Mouse (Mus musculus) kidney, embryonic 16.5 days (tissue): ENCODE measurements at regions not wholly inside any gene's neighbourhood (a gene's known extent, or its start where the extent isn't known, plus 50 kb on each side); places are given as distances from the start of the nearest gene placed in this dataset.

ENCODE experiments used
- ATAC-seq: fragments of 200-750 bp; cut with Nextera tagmentation; 2 replicates; pipeline ENCODE4 v1.8.0; 2017; ENCODE audit warnings: moderate TSS enrichment; ENCODE audit not compliant: low FRiP score, low TSS enrichment
- H3K27ac ChIP-seq: fragments of 300-500 bp; sonication (generic); 2 replicates; pipeline ENCODE4 v1.5.1; 2014; ENCODE audit warnings: low read length
- H3K27me3 ChIP-seq: fragments of 300-500 bp; sonication (generic); 2 replicates; pipeline ENCODE4 v1.6.1; 2014; ENCODE audit warnings: low read length, control low read depth, mixed read lengths; ENCODE audit not compliant: insufficient read depth
- H3K36me3 ChIP-seq: fragments of 300-500 bp; sonication (generic); 2 replicates; pipeline ENCODE4 v1.6.1; 2014; ENCODE audit warnings: low read length, control low read depth, mixed read lengths; ENCODE audit not compliant: insufficient read depth
- H3K4me1 ChIP-seq: fragments of 300-500 bp; sonication (generic); 2 replicates; pipeline ENCODE4 v1.6.1; 2014; ENCODE audit warnings: low read length, control low read depth, mixed read lengths; ENCODE audit not compliant: insufficient read depth
- H3K4me2 ChIP-seq: fragments of 300-500 bp; sonication (generic); replicated peaks from 2 replicates; pipeline ENCODE4 v1.6.1; 2014; ENCODE audit warnings: low read depth, low read length
- H3K4me3 ChIP-seq: fragments of 300-500 bp; sonication (generic); 2 replicates; pipeline ENCODE4 v1.5.1; 2014; ENCODE audit warnings: mild to moderate bottlenecking, low read length
- H3K9ac ChIP-seq: fragments of 300-500 bp; sonication (generic); replicated peaks from 2 replicates; pipeline ENCODE4 v1.6.1; 2014; ENCODE audit warnings: low read length
- H3K9me3 ChIP-seq: fragments of 300-500 bp; sonication (generic); 2 replicates; pipeline ENCODE4 v1.6.1; 2016; ENCODE audit warnings: low read length, control low read depth
- WGBS: fragments of 180-500 bp; shearing (Covaris S2); extraction: QIAGEN DNeasy Blood & Tissue Kit; methylation state at CpG from one replicate; pipeline ENCODE4 v1.1.7; 2014; 5-methylcytosine and 5-hydroxymethylcytosine counted together

DNA sequence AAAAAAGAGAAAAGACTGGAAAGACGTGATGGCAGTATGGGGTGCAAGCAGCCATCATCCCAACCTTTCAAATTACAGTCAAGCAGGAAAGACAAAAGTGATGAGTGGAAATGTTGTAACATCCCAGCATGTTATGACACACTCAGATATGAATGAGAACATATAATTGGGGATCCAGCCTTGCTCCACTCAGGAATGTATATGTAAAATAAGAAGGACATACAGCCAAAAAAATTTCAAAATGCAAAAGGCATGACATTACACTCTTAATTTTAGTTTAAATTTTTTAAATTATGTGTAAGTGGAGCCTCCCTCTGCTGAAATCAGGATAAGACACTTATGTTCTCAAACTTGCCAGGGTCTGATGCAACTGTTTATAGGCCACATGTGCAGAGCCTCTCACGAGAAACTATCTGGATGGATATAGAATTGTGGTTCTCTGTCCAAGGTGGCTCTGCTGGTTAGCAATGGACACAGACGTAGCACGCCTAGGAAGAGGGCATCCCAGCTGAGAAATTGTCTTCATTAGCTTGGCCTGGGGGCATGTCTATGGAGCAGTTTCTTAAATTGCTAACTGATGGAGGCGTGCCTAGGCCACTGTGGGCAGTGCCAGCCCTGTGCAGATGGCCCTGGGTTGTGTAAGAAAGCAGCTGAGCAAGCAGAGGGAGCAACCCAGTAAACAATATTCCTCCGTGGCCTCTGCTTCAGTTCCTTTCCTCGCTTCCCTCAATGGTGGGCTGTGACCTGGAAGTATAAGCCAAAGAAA, 171.5 kb upstream of the Usp24 start:
- WGBS = 86% methylated on average over 7 of the region's 7 CpGs

GRCm38 (mm10) chr4:106146919-106147460, 169.0 kb upstream of the Usp24 start:
- no peak for ATAC-seq
- no peaks in the 10 kb centered on the region for H3K9me3 ChIP-seq

More for the DNA sequence above, 171.5 kb upstream of the Usp24 start:
- Histone ChIP-seq H3K4me3 (no peak overlapping the region), H3K4me1 (no peaks in the 10 kb centered on the region), H3K9me3 (no peaks in the 10 kb centered on the region), H3K9ac (no peak overlapping the region), H3K36me3 (no peaks in the 10 kb centered on the region), H3K27me3 (no peaks in the 10 kb centered on the region), H3K27ac (no peak overlapping the region), H3K4me2 (no peak overlapping the region)
- ATAC-seq = no peak

GRCm38 (mm10) chr4:106148866-106149265, 167.1 kb upstream of the Usp24 start:
- no peaks in the 10 kb centered on the region for H3K9me3 ChIP-seq
- no peak overlapping the region for H3K27ac ChIP-seq
- H3K4me2 ChIP-seq = no peak overlapping the region
- no peak overlapping the region for H3K9ac ChIP-seq
- no peaks in the 10 kb centered on the region for H3K27me3 ChIP-seq
- no peak for ATAC-seq
- H3K36me3 ChIP-seq = no peaks in the 10 kb centered on the region
- H3K4me3 ChIP-seq = no peak overlapping the region
- WGBS = 86% methylated on average over 3 of the region's 3 CpGs
- H3K4me1 ChIP-seq = no peaks in the 10 kb centered on the region

More at GRCm38 (mm10) chr4:106146919-106147460, 169.0 kb upstream of the Usp24 start:
- Histone ChIP-seq H3K27me3 (no peaks in the 10 kb centered on the region), H3K4me3 (no peak overlapping the region), H3K27ac (no peak overlapping the region), H3K4me1 (no peaks in the 10 kb centered on the region), H3K9ac (no peak overlapping the region), H3K36me3 (no peaks in the 10 kb centered on the region), H3K4me2 (no peak overlapping the region)
- 76% methylated on average over 3 of the region's 3 CpGs for WGBS

DNA sequence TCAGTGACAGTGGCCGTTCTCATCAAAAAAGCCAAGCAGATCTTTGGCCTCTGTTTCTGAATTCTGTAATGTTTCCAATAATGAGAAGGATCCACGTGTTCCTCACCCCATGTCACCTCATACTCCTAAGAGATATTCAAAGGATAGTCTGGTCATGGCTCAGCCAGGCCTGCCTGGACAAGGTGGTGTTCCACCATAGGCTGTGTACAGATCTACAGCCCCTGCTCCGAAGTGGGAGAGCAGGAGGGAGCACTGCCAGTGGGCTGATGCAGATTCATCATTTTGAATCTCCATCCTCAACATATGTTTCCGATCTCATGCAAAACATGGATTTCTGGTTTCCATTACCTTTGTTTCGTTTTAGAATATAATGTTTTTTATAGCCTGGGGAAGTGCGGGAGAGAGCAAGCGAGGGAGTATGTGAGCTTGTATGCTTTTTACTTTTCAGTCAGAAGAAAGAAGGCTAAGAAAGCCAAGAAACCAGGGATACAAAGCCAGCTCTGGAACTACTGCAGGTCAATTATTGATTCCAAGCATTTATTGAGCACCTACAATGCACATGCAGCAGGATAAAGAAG, 166.5 kb upstream of the Usp24 start:
- Histone ChIP-seq H3K9ac (no peak overlapping the region), H3K9me3 (no peaks in the 10 kb centered on the region), H3K27ac (no peak overlapping the region), H3K4me2 (no peak overlapping the region), H3K27me3 (no peaks in the 10 kb centered on the region), H3K4me1 (no peaks in the 10 kb centered on the region), H3K36me3 (no peaks in the 10 kb centered on the region), H3K4me3 (no peak overlapping the region)
- ATAC-seq = no peak
- 89% methylated on average over 7 of the region's 7 CpGs for WGBS

DNA sequence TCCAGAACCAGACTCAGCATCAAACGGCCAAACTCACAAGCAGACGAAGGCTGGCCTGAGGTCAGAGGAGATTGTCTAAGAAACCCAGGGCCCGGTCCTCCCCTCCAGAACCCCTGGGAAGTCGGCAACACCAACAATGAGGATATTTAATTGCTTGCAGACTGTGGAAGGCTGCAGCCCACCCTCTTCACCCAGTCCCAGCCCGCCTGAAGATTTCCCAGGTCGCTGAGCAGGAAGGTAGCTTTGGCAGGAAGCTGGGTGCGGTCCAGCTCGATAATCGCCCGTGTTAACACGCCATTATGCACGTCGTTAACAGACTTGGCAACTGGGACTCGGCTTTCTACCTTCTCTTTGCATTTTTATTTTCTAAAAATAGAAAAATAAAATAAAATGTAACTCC, 165.2 kb upstream of the Usp24 start:
- Histone ChIP-seq H3K27me3 (no peaks in the 10 kb centered on the region), H3K4me3 (no peak overlapping the region), H3K27ac (no peak overlapping the region), H3K4me1 (no peaks in the 10 kb centered on the region), H3K9me3 (no peaks in the 10 kb centered on the region), H3K4me2 (no peak overlapping the region), H3K9ac (no peak overlapping the region), H3K36me3 (no peaks in the 10 kb centered on the region)
- 62% methylated on average over 14 of the region's 14 CpGs for WGBS
- ATAC-seq = no peak

- no peak for ATAC-seq
- Histone ChIP-seq H3K4me1 (no peaks in the 10 kb centered on the region), H3K9me3 (no peaks in the 10 kb centered on the region), H3K36me3 (no peaks in the 10 kb centered on the region), H3K9ac (no peak overlapping the region), H3K4me2 (no peak overlapping the region), H3K4me3 (no peak overlapping the region), H3K27ac (no peak overlapping the region), H3K27me3 (no peaks in the 10 kb centered on the region)
- WGBS = 79% methylated on average over 9 of the region's 9 CpGs
These were observed 158.4 kb upstream of the Usp24 start for GRCm38 (mm10) chr4:106157451-106158179.

DNA sequence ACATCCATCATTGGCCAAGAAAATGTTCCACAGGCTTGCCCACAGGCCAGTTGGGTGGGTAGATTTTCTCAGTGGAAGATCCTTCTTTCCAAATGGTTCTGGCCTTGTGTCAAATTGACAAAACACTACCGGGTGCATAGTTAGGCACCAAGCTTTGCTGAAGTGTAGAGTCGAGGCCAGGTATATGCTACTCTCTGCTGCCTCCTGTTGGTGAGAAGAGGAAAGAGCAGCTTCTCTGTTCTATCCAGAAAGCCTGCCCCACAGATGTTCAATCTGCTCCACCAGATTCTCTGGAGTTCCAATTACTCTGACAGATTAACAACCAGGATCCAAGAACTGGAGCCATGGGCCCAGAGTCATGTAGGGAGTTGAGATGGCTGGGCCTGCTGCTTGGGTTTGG, 154.4 kb upstream of the Usp24 start:
- no peak overlapping the region for H3K4me2 ChIP-seq
- H3K9ac ChIP-seq = no peak overlapping the region
- WGBS = 52% methylated on average over 2 of the region's 2 CpGs
- no peak overlapping the region for H3K27ac ChIP-seq
- no peak overlapping the region for H3K4me3 ChIP-seq
- H3K9me3 ChIP-seq = 0 out of 2 replicates have a peak, but pooled peaks cover 5% of the 10 kb centered on the region
- no peaks in the 10 kb centered on the region for H3K36me3 ChIP-seq
- no peaks in the 10 kb centered on the region for H3K4me1 ChIP-seq
- H3K27me3 ChIP-seq = no peaks in the 10 kb centered on the region
- no peak for ATAC-seq

GRCm38 (mm10) chr4:106162551-106162950, 153.5 kb upstream of the Usp24 start:
- WGBS = 74% methylated on average over 1 of the region's 1 CpGs
- Histone ChIP-seq H3K9me3 (0 out of 2 replicates have a peak, but pooled peaks cover 5% of the 10 kb centered on the region), H3K27me3 (no peaks in the 10 kb centered on the region), H3K36me3 (no peaks in the 10 kb centered on the region), H3K27ac (no peak overlapping the region), H3K4me2 (no peak overlapping the region), H3K9ac (no peak overlapping the region), H3K4me3 (no peak overlapping the region), H3K4me1 (no peaks in the 10 kb centered on the region; the same call in 1 of the 2 replicates)
- no peak for ATAC-seq

DNA sequence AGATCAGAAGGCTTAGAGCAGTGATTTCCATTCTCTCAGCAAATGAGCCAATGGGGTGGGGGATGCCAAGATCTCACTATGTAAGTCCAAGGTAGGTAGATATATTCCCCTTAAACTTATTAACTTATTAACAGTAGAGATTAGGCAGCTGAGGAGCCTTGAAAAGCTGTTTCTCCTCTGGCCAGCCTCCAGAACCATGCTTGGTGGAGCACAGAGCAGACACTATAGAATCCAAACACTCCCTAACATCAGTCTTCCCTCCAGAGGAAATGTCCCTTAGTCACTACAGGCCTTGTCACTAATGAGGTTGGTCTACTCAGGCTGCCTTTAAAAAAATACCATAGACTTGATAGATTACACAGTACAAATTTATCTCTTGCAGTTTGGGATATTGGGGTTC, 152.8 kb upstream of the Usp24 start:
- H3K9me3 ChIP-seq = 0 out of 2 replicates have a peak, but pooled peaks cover 5% of the 10 kb centered on the region
- H3K4me3 ChIP-seq = no peak overlapping the region
- H3K9ac ChIP-seq = no peak overlapping the region
- no peaks in the 10 kb centered on the region for H3K27me3 ChIP-seq
- H3K27ac ChIP-seq = no peak overlapping the region
- no peak overlapping the region for H3K4me2 ChIP-seq
- peak; percentile 65 for ATAC-seq
- no peaks in the 10 kb centered on the region; the same call in 1 of the 2 replicates for H3K4me1 ChIP-seq
- H3K36me3 ChIP-seq = no peaks in the 10 kb centered on the region
